Mouse (Mus musculus) forebrain, embryonic 14.5 days (tissue): ENCODE data around the gene Nr5a1. TPM values are rescaled to one million over a fixed set of nuclear protein-coding genes. Genes with fewer than 3 reads are reported as not detected.

Source experiments
- ATAC-seq: fragments of 200-750 bp; cut with Nextera tagmentation; 2 replicates; pipeline ENCODE4 v1.8.0; 2017; ENCODE audit warnings: mild to moderate bottlenecking, moderate library complexity
- DNase-seq: peaks from one replicate; pipeline ENCODE4 v3.0.0-alpha.2; 2015; ENCODE audit warnings: low spot score
- H3K27ac ChIP-seq: fragments of 300-500 bp; sonication (generic); 2 replicates; pipeline ENCODE4 v1.5.1; 2014; ENCODE audit warnings: low read depth, mild to moderate bottlenecking, control low read depth, low read length, moderate library complexity
- H3K27me3 ChIP-seq: fragments of 300-500 bp; sonication (generic); replicated peaks from 2 replicates; pipeline ENCODE4 v1.6.1; 2014; ENCODE audit warnings: low read length, control low read depth, mixed read lengths; ENCODE audit not compliant: control insufficient read depth, insufficient read depth
- H3K36me3 ChIP-seq: fragments of 300-500 bp; sonication (generic); 2 replicates; pipeline ENCODE4 v1.6.1; 2014; ENCODE audit warnings: low read length, control low read depth; ENCODE audit not compliant: control insufficient read depth, insufficient read depth
- H3K4me1 ChIP-seq: fragments of 300-500 bp; sonication (generic); 2 replicates; pipeline ENCODE4 v1.6.1; 2014; ENCODE audit warnings: antibody characterized with exemption, low read length, control low read depth; ENCODE audit not compliant: control insufficient read depth, insufficient read depth
- H3K4me2 ChIP-seq: fragments of 300-500 bp; sonication (generic); 2 replicates; pipeline ENCODE4 v1.6.1; 2014; ENCODE audit warnings: mild to moderate bottlenecking, control low read depth, low read length
- H3K4me3 ChIP-seq: fragments of 300-500 bp; sonication (generic); 2 replicates; pipeline ENCODE4 v1.5.1; 2014; ENCODE audit warnings: low read depth, low read length, control low read depth
- H3K9ac ChIP-seq: fragments of 300-500 bp; sonication (generic); 2 replicates; pipeline ENCODE4 v1.6.1; 2014; ENCODE audit warnings: mild to moderate bottlenecking, low read length, control low read depth, moderate library complexity
- H3K9me3 ChIP-seq: fragments of 300-500 bp; sonication (generic); replicated peaks from 2 replicates; pipeline ENCODE4 v1.6.1; 2016; ENCODE audit warnings: low read length, control low read depth, mixed read lengths; ENCODE audit not compliant: control insufficient read depth
- WGBS: fragments of 180-500 bp; shearing (Covaris S2); extraction: QIAGEN DNeasy Blood & Tissue Kit; methylation state at CpG from one replicate; pipeline ENCODE4 v1.1.7; 2014; 5-methylcytosine and 5-hydroxymethylcytosine counted together
- polyA plus RNA-seq: library from polyadenylated mRNA; unstranded; fragments of >200 nt; fragmentation: Nextera tagmentation; extraction: Ambion mirVana; gene quantifications from 2 replicates; pipeline ENCODE4 v1.2.1, GENCODE M21; 2014

Nr5a1 gene
- polyA plus RNA-seq, 1 experiment from 2014 or later, result 1.3 TPM

GRCm38 (mm10) chr2:38695770-38696169, 18.6 kb downstream of the Nr5a1 start:
- ATAC-seq (no peak), DNase-seq (no peak)
- 25% methylated on average over 9 of the region's 9 CpGs for WGBS
- no peaks in the 10 kb centered on the region for H3K9me3 ChIP-seq
- peaks cover 70% of the 10 kb centered on the region for H3K27me3 ChIP-seq
- H3K4me2 ChIP-seq, result no peak overlapping the region
- peaks cover 6% of the 10 kb centered on the region for H3K4me1 ChIP-seq
- H3K9ac ChIP-seq, result no peak overlapping the region
- H3K27ac ChIP-seq, result no peak overlapping the region
- H3K4me3 ChIP-seq, result no peak overlapping the region
- no peaks in the 10 kb centered on the region for H3K36me3 ChIP-seq

- peaks cover 13% of the 10 kb centered on the region for H3K4me1 ChIP-seq
- no peak for ATAC-seq
- no peak overlapping the region for H3K9ac ChIP-seq
- H3K9me3 ChIP-seq, result no peaks in the 10 kb centered on the region
- no peak overlapping the region for H3K4me2 ChIP-seq
- DNase-seq, result peak; percentile 50
- H3K36me3 ChIP-seq, result no peaks in the 10 kb centered on the region
- H3K27ac ChIP-seq, result no peak overlapping the region
- 19% methylated on average over 8 of the region's 8 CpGs for WGBS
- peaks cover 33% of the 10 kb centered on the region for H3K27me3 ChIP-seq
- H3K4me3 ChIP-seq, result no peak overlapping the region
Observed at GRCm38 (mm10) chr2:38691542-38691941, 22.8 kb downstream of the Nr5a1 start.

GRCm38 (mm10) chr2:38689881-38690280, 24.5 kb downstream of the Nr5a1 start:
- Histone ChIP-seq H3K27me3 (peaks cover 22% of the 10 kb centered on the region; the same call in 1 of the 2 replicates), H3K36me3 (no peaks in the 10 kb centered on the region), H3K9ac (no peak overlapping the region), H3K4me3 (no peak overlapping the region), H3K4me1 (peaks cover 13% of the 10 kb centered on the region), H3K9me3 (no peaks in the 10 kb centered on the region), H3K27ac (no peak overlapping the region), H3K4me2 (no peak overlapping the region)
- WGBS, result 52% methylated on average over 1 of the region's 1 CpGs
- DNase-seq, result no peak
- no peak for ATAC-seq

GRCm38 (mm10) chr2:38688791-38689520, 25.4 kb downstream of the Nr5a1 start:
- H3K9ac ChIP-seq, result peak overlapping the region; percentile 51
- H3K4me2 ChIP-seq, result peak overlapping the region; percentile 56
- H3K27me3 ChIP-seq, result peaks cover 13% of the 10 kb centered on the region; the same call in 1 of the 2 replicates
- 2% methylated on average over 21 of the region's 29 CpGs for WGBS
- H3K36me3 ChIP-seq, result no peaks in the 10 kb centered on the region
- H3K27ac ChIP-seq, result peak overlapping the region; percentile 63
- ATAC-seq (peak; percentile 90), DNase-seq (peak; percentile 84)
- no peaks in the 10 kb centered on the region for H3K9me3 ChIP-seq
- H3K4me3 ChIP-seq, result peak overlapping the region; percentile 26
- H3K4me1 ChIP-seq, result peaks cover 13% of the 10 kb centered on the region

GRCm38 (mm10) chr2:38685746-38686145, 28.6 kb downstream of the Nr5a1 start:
- H3K9ac ChIP-seq, result no peak overlapping the region
- H3K4me1 ChIP-seq, result peaks cover 13% of the 10 kb centered on the region
- WGBS, result 66% methylated on average over 3 of the region's 3 CpGs
- DNase-seq, result no peak
- no peak for ATAC-seq
- H3K27me3 ChIP-seq, result 0 out of 2 replicates have a peak, but pooled peaks cover 1% of the 10 kb centered on the region
- no peak overlapping the region for H3K27ac ChIP-seq
- no peaks in the 10 kb centered on the region for H3K36me3 ChIP-seq
- H3K4me3 ChIP-seq, result no peak overlapping the region
- H3K4me2 ChIP-seq, result no peak overlapping the region
- H3K9me3 ChIP-seq, result no peaks in the 10 kb centered on the region

- H3K4me3 ChIP-seq, result no peak overlapping the region
- H3K36me3 ChIP-seq, result no peaks in the 10 kb centered on the region
- no peak overlapping the region for H3K4me2 ChIP-seq
- 90% methylated on average over 5 of the region's 5 CpGs for WGBS
- no peaks in the 10 kb centered on the region for H3K9me3 ChIP-seq
- H3K27ac ChIP-seq, result no peak overlapping the region
- peaks cover 2% of the 10 kb centered on the region; the same call in 1 of the 2 replicates for H3K4me1 ChIP-seq
- no peak overlapping the region for H3K9ac ChIP-seq
- DNase-seq, result no peak
- ATAC-seq, result no peak
- H3K27me3 ChIP-seq, result no peaks in the 10 kb centered on the region
Observed at GRCm38 (mm10) chr2:38683083-38683482, 31.3 kb downstream of the Nr5a1 start.

- Histone ChIP-seq H3K4me1 (no peaks in the 10 kb centered on the region), H3K9ac (no peak overlapping the region), H3K4me3 (no peak overlapping the region), H3K9me3 (no peaks in the 10 kb centered on the region), H3K36me3 (no peaks in the 10 kb centered on the region), H3K27me3 (no peaks in the 10 kb centered on the region), H3K27ac (no peak overlapping the region), H3K4me2 (no peak overlapping the region)
- ATAC-seq, result no peak
- DNase-seq, result no peak
- 93% methylated on average over 5 of the region's 5 CpGs for WGBS
Observed at GRCm38 (mm10) chr2:38682209-38682608, 32.1 kb downstream of the Nr5a1 start.

- H3K9ac ChIP-seq, result no peak overlapping the region
- no peak overlapping the region for H3K4me2 ChIP-seq
- no peaks in the 10 kb centered on the region for H3K9me3 ChIP-seq
- ATAC-seq, result no peak
- DNase-seq, result no peak
- no peaks in the 10 kb centered on the region for H3K36me3 ChIP-seq
- H3K4me3 ChIP-seq, result no peak overlapping the region
- no peaks in the 10 kb centered on the region for H3K27me3 ChIP-seq
- H3K27ac ChIP-seq, result no peak overlapping the region
- H3K4me1 ChIP-seq, result no peaks in the 10 kb centered on the region
Observed at GRCm38 (mm10) chr2:38678947-38679346, 35.4 kb downstream of the Nr5a1 start.

- no peak overlapping the region for H3K9ac ChIP-seq
- H3K4me1 ChIP-seq, result no peaks in the 10 kb centered on the region
- H3K36me3 ChIP-seq, result no peaks in the 10 kb centered on the region
- H3K9me3 ChIP-seq, result no peaks in the 10 kb centered on the region
- H3K4me3 ChIP-seq, result no peak overlapping the region
- no peaks in the 10 kb centered on the region for H3K27me3 ChIP-seq
- H3K27ac ChIP-seq, result no peak overlapping the region
- DNase-seq (no peak), ATAC-seq (no peak)
- H3K4me2 ChIP-seq, result no peak overlapping the region
- 63% methylated on average over 9 of the region's 9 CpGs for WGBS
Observed at GRCm38 (mm10) chr2:38675366-38675969, 38.9 kb downstream of the Nr5a1 start.
